Mouse (Mus musculus): ENCODE results near the gene Lsamp.

Gene Lsamp

DNA sequence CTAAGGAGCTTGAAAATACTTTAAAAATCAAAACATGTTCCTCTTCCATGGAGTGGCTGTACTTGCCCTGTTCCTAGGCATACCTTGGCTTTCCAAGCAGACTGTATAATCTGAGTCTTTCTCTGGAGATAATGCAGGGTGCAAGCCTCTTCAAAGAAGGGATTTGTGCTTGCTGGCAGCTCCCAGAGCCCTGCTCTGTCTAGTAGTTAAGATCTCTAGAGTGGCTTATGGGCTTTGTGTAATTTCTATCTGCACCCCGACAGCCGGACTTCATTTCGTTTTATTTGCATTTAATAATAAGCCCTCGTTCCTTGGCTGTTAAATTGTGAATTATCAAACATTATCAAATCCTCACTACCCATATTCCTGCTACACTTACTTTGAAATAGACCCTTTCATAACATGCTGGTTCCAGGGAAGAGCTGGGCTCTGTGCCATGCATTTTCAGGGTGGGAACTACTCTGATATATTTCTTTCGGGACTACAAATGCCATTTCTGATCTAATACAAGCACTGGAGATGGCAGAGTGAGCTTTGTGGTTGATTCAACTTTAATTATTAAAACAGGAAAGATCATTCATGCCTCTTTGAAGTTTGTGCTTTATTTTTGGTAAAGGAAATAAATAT lies 1604.6 kb downstream of the Lsamp start:
- peak; percentile 10 for DNase-seq

DNA sequence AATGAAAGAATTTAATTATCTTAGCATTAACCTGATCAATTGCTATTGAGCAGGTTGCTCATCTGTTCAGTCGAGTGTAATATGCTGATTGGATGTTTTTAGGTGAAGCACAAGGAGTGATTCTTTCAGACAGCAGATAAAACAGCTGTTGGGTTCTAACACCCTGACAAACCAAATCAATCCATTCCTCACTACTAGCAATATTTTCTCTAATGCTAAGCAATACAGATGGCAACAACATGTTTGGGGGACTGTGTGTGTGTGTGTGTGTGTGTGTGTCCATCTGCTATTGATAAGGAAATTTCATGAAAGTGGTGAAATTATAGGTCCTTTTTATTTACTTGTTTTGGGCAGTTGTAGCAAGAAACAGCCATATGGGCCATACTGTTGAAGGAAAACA lies 1628.1 kb downstream of the Lsamp start:
- no peak for DNase-seq

DNA sequence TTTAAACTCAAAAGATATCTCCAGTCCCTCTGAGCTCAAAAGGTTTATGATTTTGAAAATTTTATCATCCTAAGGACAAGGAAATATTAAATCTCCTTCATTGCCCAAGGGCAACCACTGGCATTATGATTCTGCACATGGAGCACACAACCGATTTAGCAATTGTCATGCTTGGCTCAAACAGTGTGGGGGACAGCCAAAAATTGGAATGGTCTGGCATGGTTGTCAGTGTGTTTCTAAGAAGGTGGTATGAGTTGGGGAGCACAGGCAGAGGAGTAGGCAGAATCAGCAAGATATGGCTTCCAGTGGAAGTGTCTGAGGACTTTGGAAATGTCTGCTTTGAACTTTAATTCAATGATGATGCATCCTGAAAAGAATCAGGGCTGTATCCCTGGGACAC lies 1639.7 kb downstream of the Lsamp start:
- no peak for DNase-seq

DNA sequence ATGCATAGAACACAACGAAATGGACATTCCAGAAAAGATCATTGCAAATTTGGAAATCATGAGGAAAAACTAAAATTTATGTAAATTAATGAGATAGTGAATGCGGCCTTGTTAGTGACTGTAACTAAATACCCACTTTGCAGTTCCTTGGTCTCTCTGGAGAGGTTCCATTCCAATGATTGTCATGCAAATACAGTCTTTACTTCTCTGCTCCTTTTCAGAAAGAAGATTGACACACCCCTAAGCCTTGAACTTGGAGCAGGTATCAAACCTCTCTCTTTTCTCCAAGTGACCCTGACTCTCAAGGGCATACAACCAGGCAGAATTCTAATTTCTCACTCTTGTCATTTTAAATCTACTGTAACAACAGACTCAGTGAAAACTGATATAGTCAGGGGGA lies 1649.7 kb downstream of the Lsamp start:
- no peak for DNase-seq

DNA sequence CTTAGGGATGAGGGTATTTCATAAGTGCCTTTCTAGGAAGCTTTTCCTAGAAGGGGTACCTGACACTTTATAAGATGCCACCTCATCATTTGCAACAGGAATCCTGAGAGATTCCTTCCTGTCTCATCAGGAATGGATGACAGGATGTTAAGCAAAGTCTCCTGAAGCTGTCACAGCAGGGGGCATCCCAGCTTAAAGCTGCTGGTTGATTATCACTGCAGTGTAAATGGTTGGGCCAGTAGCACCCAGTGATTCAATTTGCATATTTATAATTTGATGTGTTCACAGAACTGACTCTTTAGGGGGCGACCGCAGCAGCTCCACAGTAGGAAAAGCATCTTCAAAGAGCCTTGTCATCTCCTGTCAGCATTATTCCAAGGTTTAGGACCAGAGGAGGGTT lies 1656.7 kb downstream of the Lsamp start:
- peak; percentile 51 for DNase-seq

DNA sequence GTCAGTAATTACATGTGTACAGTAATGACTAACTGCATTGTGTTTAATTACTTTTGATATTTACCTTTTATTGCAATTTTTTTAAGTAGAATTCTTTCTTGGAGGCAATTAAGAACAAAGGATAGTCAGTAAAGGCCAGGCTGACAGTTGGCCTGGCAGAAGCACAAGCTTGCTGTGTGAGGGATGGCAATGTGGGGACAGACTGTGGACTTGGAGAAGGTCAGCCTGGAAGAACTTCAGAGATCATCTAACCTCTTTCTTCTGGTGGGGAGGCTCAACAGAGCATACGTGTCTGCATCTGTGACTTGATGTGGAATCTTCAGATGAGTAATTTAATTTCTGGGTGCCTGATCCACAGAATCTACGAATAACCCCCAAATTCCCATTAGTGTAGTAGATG lies 1669.1 kb downstream of the Lsamp start:
- no peak for DNase-seq

DNA sequence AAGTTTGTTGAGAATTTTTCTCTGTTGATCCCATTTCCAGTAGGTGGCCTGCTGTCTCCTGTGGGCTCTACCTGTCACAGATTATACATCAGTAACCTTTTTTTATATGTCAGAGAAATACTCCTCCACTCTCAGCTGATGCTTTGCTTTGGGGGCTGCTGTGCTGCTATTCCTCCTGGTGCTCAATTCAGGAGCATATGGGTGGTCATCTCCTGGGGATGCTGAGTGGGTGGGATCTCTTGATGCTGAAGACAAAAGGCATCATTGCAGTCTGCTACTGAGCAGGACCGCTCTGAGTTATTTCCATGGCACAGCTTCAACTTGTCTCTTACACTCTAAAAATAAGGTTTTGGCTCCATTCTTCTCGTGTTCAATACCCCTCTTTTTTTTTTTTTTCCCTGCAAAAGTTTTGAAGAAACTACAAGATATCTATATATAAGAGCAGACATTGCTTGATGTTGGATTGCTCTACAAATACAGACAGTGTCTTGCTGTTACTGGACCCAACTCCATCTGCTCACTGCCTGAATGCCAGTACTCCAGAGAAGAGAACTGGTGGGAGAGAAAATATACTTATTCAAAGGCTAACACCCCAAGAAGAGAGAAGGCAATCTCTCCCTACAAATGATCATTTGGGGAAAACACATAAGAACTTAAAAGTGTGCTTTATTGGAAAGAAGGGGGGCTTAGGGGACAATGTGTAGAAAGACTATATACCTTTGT lies 1690.3 kb downstream of the Lsamp start:
- no peak for DNase-seq

DNA sequence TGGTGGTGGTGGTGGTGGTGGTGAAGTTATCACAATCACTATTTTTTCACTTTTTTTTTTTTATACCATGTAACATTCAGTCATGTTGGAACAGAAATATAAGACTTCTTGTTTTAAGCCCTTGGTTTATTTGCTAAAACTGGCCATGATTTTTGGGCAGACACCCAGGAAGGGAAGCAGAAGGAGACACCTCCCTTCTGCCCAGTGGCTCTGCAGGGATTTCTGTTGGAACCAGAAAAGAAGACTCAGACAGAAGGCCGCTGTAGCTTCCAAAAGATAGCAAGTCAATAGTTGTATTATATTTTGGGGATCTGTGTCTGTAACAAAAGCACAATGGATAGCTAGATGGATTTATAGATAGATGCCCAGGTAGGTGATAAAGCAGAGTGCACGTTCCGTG lies 1691.6 kb downstream of the Lsamp start:
- no peak for DNase-seq

DNA sequence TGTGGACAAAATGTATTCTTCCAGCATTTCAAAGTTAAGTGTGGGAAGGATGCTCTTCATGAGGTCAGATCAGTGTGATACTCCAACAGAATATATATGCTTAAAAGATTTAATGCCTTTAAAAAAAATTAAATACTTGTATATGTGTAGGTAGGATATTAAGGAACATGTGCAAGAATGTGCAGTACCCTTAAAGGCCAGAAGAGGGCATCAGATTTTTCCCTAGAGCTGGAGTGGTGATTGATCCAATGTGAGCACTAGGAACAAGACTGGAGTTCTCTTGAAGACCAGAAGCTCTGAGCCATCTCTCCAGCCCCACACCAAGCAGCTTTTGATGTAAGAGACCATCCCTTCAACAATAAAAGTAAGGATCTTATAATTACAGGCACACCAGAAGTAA lies 1708.3 kb downstream of the Lsamp start:
- peak; percentile 23 for DNase-seq

DNA sequence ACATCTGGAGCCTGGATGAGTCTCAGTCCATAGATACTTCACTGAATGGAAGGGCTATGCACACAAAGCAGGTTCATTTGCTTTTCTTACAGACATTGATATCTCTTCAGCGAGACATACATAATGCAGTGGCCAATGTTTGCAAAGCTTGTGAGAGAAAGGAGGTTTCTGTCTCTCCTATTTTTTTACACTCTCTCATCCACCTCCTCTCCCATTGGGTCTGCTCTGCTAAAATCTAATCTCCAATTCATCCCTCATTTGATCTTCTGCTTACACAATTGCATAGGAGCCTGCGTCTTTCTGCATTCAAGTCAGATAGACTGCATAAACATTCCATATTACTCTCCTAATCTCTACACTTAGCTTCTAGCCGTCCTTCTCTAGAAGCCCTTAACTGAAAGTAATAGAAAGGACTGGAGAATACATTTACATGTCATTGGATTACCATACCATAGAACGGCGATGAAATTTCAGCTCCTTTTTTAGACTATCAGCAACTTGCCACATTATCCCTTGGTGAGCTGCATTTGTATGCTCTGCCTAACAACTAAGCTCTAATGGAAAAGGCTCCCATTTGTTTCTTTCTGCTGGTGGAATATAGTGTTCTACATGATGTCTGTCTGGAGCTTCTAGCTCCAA lies 1717.7 kb downstream of the Lsamp start:
- no peak for DNase-seq

DNA sequence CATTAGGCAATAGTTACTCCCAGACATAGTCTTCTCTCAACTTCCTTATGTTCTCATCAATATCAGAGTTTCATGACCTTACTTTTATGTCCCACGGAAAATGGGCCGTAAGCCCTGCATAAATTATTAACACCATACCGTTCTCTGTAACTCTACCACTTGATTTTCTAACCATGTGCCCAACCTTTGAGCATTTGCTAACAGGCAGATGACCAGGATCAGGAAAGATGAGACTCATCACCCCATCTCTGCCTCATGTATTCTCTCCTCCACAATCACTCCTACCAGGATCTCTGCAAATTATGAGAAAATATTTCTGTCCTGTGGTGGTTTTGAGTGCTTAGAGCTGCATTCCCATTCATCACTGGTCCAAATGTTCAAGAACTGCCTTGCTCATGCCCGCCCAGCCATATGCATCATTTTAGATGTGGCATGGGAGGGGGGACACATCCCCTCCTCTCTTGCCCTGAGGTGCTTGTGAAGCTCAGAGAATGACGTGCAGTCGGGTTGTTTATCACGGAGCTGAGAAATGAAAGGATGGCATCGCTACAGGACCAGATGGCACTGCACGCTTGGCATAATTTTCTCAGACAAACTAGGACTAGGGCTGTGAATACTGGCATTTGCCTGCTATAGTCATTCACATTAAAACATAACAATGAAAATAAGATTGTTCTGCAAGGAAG lies 1744.9 kb downstream of the Lsamp start:
- DNase-seq, result peak; percentile 70

DNA sequence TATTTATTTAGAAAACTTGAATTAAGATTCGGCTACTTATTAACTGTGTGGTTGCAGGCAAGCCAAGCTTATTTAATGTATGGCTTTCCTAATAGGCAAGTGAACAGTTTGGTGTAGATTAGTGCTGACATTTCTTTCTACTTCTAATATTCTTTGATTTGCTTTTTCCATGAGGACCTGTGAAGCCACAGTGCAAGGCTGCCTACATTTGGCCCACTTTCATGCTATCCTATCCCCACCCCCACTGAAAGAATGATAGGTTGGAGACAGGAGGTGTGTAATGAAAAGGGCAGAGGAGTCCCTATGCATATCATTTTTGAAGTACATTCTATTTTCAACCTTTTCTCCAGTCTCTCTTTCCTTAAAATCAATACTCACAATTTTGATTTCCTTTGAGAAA lies 1745.8 kb downstream of the Lsamp start:
- no peak for DNase-seq

DNA sequence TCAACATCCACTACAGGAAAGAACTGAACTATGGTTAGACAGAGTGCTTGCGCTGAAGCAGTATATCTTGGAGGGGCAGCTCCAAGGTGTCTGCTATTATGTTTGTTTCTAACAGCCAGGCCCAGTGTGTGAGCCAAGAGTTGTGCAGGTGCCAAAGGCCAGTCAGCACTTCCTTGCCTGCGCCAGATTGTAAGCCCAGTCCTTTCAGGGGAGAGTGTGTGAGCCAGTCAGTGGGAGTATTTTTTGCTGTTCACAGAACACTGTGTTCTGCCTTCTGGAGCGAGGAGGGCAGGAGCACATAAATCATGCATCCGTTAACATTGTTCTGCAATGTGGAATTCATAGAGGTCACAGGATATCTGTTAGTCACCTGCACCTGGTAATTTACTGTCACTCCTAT lies 1760.9 kb downstream of the Lsamp start:
- DNase-seq, result peak; percentile 14

DNA sequence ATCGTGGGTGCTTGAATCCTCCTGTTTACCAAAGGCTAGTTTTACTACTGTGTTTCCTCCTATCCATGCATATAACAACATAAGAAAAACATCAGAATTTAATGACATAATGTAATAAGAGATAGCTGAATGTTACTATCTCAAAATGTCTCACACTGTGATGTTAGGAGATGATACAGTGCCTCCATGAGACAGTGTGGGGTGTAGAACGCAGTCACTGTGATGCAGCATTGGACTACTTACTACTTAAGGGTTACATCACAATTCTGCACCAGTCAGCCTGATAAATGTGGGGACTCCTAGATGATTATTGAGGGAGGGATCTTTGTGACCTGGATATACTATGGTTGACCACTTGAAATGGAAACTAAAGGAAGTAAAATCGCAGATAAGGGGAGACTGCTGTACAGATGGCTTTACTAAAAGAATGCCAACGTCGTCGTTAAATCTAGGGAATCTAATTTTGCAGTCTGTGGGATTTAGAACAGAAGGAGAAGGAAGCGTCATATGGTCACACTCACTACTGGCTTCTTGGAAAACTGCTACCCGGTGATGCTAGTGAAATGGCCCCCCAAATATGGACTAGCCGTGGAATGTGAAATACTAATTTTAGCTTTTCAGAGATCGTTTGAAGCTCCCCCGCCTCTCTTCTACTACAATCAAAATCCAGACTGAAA lies 1762.2 kb downstream of the Lsamp start:
- DNase-seq, result no peak

DNA sequence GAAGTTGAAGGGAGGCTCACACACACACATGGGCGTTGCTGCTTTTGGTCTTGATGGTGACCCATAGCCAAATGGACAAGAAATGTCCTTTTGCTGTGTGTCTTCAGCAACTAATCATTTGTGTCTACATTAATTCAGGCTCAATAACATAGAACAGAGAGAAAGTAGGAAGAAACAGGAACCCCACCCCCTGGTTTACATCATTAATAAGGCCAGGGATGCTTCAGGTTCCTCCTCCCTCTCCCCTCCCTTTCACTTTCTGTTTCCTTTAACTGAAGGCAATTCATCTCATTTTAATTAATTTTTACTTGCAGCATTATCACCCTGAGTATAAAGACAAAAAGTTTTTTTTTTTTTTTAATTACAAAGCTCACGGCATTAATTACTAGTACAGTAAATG lies 1763.7 kb downstream of the Lsamp start:
- DNase-seq, result peak; percentile 45

DNA sequence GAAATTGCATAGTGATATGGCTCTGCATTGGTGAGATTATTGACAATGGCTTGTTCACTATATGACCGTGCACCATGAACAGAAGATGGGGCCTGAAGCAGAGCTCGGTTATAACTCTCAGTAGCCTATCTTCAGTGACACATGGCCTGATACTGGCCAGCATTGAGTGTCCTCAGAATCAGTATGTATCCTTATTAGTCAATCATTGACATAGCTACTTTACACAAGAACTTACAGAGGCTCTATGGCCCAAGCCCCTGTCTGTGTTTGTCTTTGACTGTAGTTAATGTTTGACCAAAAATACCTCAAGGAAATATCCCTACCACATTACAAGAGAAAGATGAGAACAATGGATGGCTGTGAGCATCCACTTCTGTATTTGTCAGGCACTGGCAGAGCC lies 1764.6 kb downstream of the Lsamp start:
- no peak for DNase-seq

DNA sequence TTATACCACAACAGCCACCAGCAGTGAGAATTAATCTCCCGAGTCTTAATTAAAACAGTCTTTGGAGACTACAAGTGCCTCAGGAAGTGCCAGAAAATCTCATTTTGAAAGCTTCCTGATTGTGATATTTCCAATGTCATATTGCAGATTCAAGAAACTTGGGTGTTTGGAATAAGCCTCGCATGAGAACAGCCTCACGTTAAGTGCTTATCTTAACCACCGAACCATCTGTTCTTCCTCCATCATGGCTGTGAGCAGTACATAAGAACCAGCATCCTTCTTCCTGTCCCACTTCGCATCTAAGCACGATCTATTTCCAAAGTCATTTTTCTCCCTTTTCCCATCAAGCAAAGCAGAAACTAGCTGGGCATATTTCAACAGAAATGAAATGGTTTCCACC lies 1780.1 kb downstream of the Lsamp start:
- no peak for DNase-seq

DNA sequence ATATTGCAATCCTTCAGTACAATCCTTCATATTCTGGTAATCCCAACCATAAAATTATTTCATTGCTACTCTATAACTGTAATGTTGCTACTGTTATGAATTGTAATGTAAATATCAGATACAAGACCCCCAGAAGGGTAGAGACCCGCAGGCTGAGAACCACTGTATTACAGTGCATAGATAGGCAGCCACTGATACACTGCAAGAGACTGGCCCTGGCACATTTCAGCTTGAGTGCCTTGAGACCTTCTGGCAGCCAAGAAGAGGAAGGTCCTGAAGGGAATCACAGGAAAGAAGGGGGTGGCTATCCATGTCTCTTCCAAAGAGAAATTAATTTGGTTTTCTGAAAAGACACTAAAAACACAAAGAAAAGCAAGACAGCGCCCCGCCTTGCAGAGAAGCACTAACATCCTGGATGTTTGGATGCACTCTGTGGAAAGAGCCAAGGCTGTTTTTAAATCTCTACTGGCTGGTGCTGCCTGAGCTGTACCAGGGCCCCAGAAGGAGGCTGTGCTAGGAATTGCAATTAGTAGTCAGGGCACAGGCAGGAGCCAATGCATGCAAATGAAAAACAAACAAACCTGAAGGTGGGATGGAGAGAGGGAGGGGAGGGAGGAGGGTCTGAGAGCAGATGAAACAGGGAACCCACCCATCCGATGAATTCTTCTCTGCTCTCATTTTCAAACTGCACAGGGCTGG lies 1787.4 kb downstream of the Lsamp start:
- peak; percentile 29 for DNase-seq

DNA sequence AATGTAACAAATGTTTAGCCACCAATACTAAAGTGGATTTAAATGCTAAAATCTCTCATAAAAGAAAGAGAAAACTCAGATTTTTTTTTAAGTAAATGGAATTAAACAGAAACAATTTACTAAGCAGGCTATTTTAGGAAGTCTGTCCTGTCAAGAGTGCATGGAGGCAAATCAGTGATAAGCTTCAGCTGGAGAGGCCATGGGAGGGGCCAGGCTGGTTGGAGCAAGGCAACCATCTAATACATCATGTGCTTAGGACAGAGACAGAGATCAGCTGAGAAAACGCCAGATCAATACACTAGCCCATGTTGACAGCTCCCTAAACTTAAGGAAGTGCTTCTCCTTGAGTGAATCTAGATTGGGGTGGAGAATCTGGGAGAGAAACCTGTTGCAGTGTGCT lies 1793.4 kb downstream of the Lsamp start:
- no peak for DNase-seq

DNA sequence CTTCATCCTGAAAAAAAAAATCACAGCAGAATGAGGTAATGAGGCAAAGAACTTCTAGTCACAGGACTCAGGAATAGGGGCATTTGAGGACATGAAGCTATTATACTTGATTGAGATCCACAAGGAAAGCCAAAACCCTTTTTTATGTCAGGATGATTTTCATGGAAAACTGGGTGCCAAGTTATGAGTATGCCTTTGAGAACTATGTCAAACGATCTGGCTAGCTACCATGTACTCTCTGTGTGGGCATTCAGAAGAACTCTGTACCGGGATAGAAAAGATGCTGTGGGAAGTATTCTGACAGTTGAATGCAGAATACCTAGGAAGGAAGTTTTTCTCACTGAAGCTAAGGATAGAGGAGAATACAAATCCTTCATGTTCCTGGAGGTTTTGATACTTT lies 1801.4 kb downstream of the Lsamp start:
- no peak for DNase-seq

DNA sequence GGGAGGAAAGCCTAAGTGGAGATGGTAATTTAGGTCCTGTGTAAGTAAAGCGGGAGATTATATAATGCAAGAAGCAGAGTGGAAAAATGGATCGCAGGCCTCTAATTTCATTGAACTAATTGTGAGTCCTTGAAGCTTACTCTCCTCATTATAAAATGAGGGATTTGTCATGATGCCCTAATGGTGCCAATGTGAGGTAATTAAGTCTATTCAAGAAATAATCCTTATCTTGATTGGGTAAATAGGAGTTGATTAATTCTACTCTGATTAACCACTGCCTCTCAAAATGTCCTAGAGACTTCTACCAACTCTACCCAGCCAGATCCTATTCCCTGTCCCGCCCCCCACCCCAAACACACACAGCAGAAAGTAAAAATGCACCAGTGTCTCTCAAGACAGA lies 1802.5 kb downstream of the Lsamp start:
- peak; percentile 74 for DNase-seq

DNA sequence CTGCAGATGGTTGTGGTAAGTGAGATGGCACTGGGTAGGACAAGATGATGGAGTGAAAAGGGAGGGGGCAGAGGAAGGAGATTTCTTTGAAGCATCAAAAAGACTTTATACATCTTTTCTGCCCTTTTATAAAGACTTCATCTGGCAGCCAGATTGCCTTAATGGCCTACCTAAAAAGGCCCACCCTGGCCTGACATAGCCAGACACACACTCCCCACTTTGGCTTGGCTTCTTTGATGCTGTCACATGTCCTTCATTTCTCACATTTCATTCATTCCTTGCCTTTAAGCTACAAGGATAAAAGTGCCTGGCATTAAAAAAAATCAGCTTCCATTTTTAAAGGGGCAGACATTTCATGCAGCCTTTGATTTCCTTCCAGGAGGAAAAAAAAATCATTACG lies 1803.0 kb downstream of the Lsamp start:
- no peak for DNase-seq

DNA sequence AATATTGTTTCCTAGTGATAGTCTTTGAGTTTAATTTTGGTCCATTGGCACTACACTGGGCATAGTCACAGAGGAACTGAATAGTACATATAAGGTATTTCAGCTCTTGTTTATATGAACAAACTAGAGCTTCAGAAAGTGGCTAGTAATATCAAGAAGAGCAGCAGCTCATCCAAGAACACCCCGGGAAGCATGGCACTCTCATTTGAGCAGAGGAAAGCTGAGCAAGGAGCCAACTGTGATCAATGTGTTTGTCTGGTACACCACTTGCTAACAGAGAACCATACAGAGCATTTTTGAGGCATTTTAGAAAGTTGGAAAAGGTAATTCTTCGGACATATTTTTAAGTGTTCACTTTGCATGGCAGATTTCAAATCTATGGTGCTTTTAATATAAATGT lies 1805.9 kb downstream of the Lsamp start:
- DNase-seq, result no peak

All from retina, postnatal 1 day (tissue).